Mouse (Mus musculus) left cerebral cortex, postnatal 14 days (tissue): ENCODE results near the gene Naip1. TPM values are rescaled to one million over a fixed set of nuclear protein-coding genes. Genes with fewer than 3 reads are reported as not detected.
"Not testable (repeated sequence)": the region's sequence is repeated elsewhere in the genome, so short reads cannot be mapped to it uniquely, and the experiment has no call there.

Source experiments
- DNase-seq, 2 experiments: peaks; one replicate each; pipeline ENCODE4 v3.0.0; 2021 to 2022; ENCODE audit warnings: low spot score in 2 of 2, mixed read lengths in 1 of 2
- intact Hi-C: fragments of 180-260 bp; cut with DNase I; formaldehyde crosslinking; loops from one replicate; pipeline ENCODE4 v1.15.1; 2025
- total RNA-seq, 2 experiments: library from RNA; stranded (reverse); gene quantifications; 2 replicates each; pipeline ENCODE4 v1.2.3; 2021

The Naip1 gene
- total RNA-seq, 2 experiments from 2014 or later, result 0.15 TPM; not detected in 1

DNA sequence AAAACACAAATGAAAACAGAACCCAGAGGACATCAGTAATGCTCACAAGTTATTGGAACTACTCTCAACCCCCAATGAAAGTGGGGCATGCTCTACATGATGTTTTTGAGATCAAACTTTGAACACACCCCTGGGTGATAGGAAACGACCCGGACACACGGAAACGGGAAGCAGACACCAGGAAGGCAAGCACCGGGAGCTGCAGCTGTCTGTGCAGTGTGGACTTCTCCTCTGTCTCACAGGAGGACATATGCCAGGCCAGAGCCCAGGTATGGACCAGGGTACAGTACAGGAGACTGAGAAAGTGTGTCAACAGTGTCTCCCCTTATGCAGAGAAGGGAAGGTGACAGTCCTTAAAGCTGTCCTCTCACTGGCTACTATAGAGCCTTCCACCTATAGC, 43.5 kb downstream of the Naip1 start:
- DNase-seq, result no peak
- intact Hi-C loops, result no loop called here

- intact Hi-C loops, result no loop called here
- no peak for DNase-seq
These were observed 44.4 kb downstream of the Naip1 start for GRCm38 (mm10) chr13:100408242-100408641.

DNA sequence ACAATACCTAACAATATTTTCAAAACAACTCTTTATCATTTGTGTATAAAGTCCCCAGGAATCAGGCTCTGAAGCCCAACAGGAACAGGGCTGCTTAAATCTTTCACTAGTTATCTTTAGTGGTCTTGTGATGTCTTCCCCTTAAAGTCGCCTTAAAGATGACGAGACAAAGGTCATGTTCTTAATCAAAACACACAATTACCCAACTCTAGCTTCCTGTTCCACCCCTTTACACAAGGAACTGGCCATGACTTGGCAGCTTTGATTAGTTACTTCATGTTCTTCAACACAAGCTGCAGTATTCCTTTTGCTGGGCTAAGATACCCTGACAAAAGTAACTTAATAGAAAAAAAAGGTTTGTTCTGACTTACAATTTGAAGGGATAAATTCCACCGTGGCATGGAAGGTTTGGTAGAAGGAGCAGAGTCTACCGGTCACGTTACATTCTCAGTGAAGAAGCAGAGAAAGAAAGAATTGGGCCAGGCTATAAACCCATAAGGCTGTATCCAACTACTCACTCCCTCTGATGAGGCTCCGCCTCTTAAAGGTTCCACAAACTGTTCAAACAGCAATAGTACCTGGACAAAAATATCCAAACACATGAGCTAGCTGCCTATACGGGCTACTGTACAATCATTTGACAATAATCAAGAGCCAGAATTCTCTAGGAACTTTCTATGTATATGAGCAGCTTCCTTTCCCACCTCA, 49.6 kb downstream of the Naip1 start:
- DNase-seq, intact Hi-C loops: not testable (repeated sequence)

DNA sequence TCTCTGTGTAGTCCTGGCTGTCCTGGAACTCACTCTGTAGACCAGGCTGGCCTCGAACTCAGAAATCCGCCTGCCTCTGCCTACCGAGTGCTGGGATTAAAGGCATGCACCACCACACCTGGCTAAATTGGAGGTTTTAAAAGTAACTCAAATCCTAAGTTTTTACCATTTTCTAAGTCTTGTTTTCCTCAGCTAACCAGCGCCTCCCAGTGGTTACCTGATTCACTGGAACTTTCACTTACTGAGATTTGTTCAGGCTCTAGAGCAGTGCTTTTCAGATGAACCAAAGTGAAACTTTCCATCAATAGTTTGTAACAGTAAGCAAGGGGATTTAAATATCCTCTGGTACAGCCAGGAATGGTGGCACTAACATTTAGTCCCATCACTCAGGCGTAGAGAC, 61.6 kb downstream of the Naip1 start:
- DNase-seq, result peak; percentile 6 to 50
- intact Hi-C loops, result loop anchor here (5.0 kb wide), 1 partner anchor 279 kb away; no protein-coding TSS in a partner anchor

GRCm38 (mm10) chr13:100370536-100370935, 82.1 kb downstream of the Naip1 start:
- no peak for DNase-seq
- intact Hi-C loops, result no loop called here

Other genes with a start within 250 kb of the Naip1 start
- under 1 TPM; 0.15 to 0.24 TPM for gene Naip5, start 206.5 kb downstream of the Naip1 start, total RNA-seq
- gene Naip6, start 135.2 kb downstream of the Naip1 start, total RNA-seq, result under 1 TPM; 0.17 to 0.18 TPM
- gene Gtf2h2, start 39.7 kb upstream of the Naip1 start, total RNA-seq, result 10 to 100 TPM; 36.4 to 40.1 TPM
- gene Ocln, start 99.8 kb upstream of the Naip1 start, total RNA-seq, result 10 to 100 TPM; 10.1 to 10.8 TPM
- 1 to 10 TPM; 1.2 to 1.8 TPM for gene Marveld2, start 164.1 kb upstream of the Naip1 start, total RNA-seq
- 10 to 100 TPM; 91.6 to 91.8 TPM for gene Ak6, start 198.1 kb upstream of the Naip1 start, total RNA-seq
- 10 to 100 TPM; 12.8 to 13.1 TPM for gene Rad17, start 198.2 kb upstream of the Naip1 start, total RNA-seq
- 10 to 100 TPM; 24.4 to 31.4 TPM for gene Taf9, start 198.7 kb upstream of the Naip1 start, total RNA-seq
- gene Ccdc125, start 216.8 kb upstream of the Naip1 start, total RNA-seq, result under 1 TPM; 0.33 to 0.97 TPM